Mouse (Mus musculus) midbrain, embryonic 12.5 days (tissue): Measurements from ENCODE around the gene Plcz1. TPM values are rescaled to one million over a fixed set of nuclear protein-coding genes. Genes with fewer than 3 reads are reported as not detected.

ENCODE experiments used
- ATAC-seq: fragments of 200-750 bp; cut with Nextera tagmentation; 2 replicates; pipeline ENCODE4 v1.8.0; 2017; ENCODE audit warnings: low read depth, moderate TSS enrichment, moderate library complexity; ENCODE audit not compliant: low FRiP score
- H3K27ac ChIP-seq: fragments of 300-500 bp; sonication (generic); replicated peaks from 2 replicates; pipeline ENCODE4 v1.5.1; 2016; ENCODE audit warnings: mild to moderate bottlenecking
- H3K27me3 ChIP-seq: fragments of 300-500 bp; sonication (generic); 2 replicates; pipeline ENCODE4 v1.6.1; 2016; ENCODE audit warnings: mild to moderate bottlenecking
- H3K36me3 ChIP-seq: fragments of 300-500 bp; sonication (generic); 2 replicates; pipeline ENCODE4 v1.6.1; 2016
- H3K4me1 ChIP-seq: fragments of 300-500 bp; sonication (generic); 2 replicates; pipeline ENCODE4 v1.6.1; 2016
- H3K4me2 ChIP-seq: fragments of 300-500 bp; sonication (generic); replicated peaks from 2 replicates; pipeline ENCODE4 v1.6.1; 2016; ENCODE audit warnings: mild to moderate bottlenecking, moderate library complexity
- H3K4me3 ChIP-seq: fragments of 300-500 bp; sonication (generic); 2 replicates; pipeline ENCODE4 v1.5.1; 2016; ENCODE audit warnings: mild to moderate bottlenecking
- H3K9ac ChIP-seq: fragments of 300-500 bp; sonication (generic); replicated peaks from 2 replicates; pipeline ENCODE4 v1.6.1; 2016; ENCODE audit warnings: mild to moderate bottlenecking, moderate library complexity
- H3K9me3 ChIP-seq: fragments of 300-500 bp; sonication (generic); 2 replicates; pipeline ENCODE4 v1.6.1; 2016; ENCODE audit warnings: mild to moderate bottlenecking
- WGBS: fragments of 180-500 bp; shearing (Covaris S2); methylation state at CpG from one replicate; pipeline ENCODE4 v1.1.7; 2016; 5-methylcytosine and 5-hydroxymethylcytosine counted together
- polyA plus RNA-seq: library from polyadenylated mRNA; unstranded; fragments of >200 nt; fragmentation: Nextera tagmentation; extraction: Ambion mirVana; gene quantifications from 2 replicates; pipeline ENCODE4 v1.2.1, GENCODE M21; 2016

The Plcz1 gene
- polyA plus RNA-seq: not detected in 2 replicates

- Histone ChIP-seq H3K4me2 (no peak within 1 kb of the TSS), H3K27me3 (no peaks in the 10 kb centered on the region), H3K4me3 (no peak within 1 kb of the TSS), H3K9me3 (no peaks in the 10 kb centered on the region), H3K4me1 (no peaks in the 10 kb centered on the region), H3K36me3 (no peaks in the 10 kb centered on the region), H3K9ac (no peak within 1 kb of the TSS), H3K27ac (no peak within 1 kb of the TSS)
- WGBS: 88% methylated on average over 5 of the region's 5 CpGs
- no peak for ATAC-seq
Observed at GRCm38 (mm10) chr6:140041357-140041756, at the start of gene Plcz1. Gene Plcz1 (minus strand): TSS chr6:140041457.

- Histone ChIP-seq H3K27me3 (no peaks in the 10 kb centered on the region), H3K9me3 (no peaks in the 10 kb centered on the region), H3K4me2 (no peak overlapping the region), H3K9ac (no peak overlapping the region), H3K36me3 (no peaks in the 10 kb centered on the region), H3K27ac (no peak overlapping the region), H3K4me1 (0 out of 2 replicates have a peak, but pooled peaks cover 2% of the 10 kb centered on the region), H3K4me3 (no peak overlapping the region)
- no peak for ATAC-seq
- WGBS: 89% methylated on average over 5 of the region's 5 CpGs
Observed at GRCm38 (mm10) chr6:140089855-140090254, 48.6 kb upstream of the Plcz1 start.

- no peak overlapping the region for H3K4me3 ChIP-seq
- H3K27ac ChIP-seq: no peak overlapping the region
- H3K4me1 ChIP-seq: no peaks in the 10 kb centered on the region
- H3K27me3 ChIP-seq: no peaks in the 10 kb centered on the region
- H3K36me3 ChIP-seq: no peaks in the 10 kb centered on the region
- H3K9ac ChIP-seq: no peak overlapping the region
- no peak for ATAC-seq
- H3K4me2 ChIP-seq: no peak overlapping the region
- H3K9me3 ChIP-seq: no peaks in the 10 kb centered on the region
- 70% methylated on average over 3 of the region's 3 CpGs for WGBS
Observed at GRCm38 (mm10) chr6:140081739-140082138, 40.5 kb upstream of the Plcz1 start.

GRCm38 (mm10) chr6:140080933-140081332 is 39.7 kb upstream of the Plcz1 start:
- H3K9me3 ChIP-seq: no peaks in the 10 kb centered on the region

GRCm38 (mm10) chr6:140069177-140069576 is 27.9 kb upstream of the Plcz1 start:
- Histone ChIP-seq H3K4me2 (no peak overlapping the region), H3K9ac (no peak overlapping the region), H3K36me3 (no peaks in the 10 kb centered on the region), H3K4me3 (no peak overlapping the region), H3K27me3 (no peaks in the 10 kb centered on the region), H3K4me1 (no peaks in the 10 kb centered on the region), H3K27ac (no peak overlapping the region), H3K9me3 (no peaks in the 10 kb centered on the region)
- no peak for ATAC-seq
- 91% methylated on average over 8 of the region's 8 CpGs for WGBS

More at GRCm38 (mm10) chr6:140080933-140081332, 39.7 kb upstream of the Plcz1 start:
- H3K9ac ChIP-seq: no peak overlapping the region
- H3K4me3 ChIP-seq: no peak overlapping the region
- 85% methylated on average over 7 of the region's 7 CpGs for WGBS
- no peaks in the 10 kb centered on the region for H3K27me3 ChIP-seq
- ATAC-seq: no peak
- no peaks in the 10 kb centered on the region for H3K36me3 ChIP-seq
- no peak overlapping the region for H3K27ac ChIP-seq
- H3K4me2 ChIP-seq: no peak overlapping the region
- H3K4me1 ChIP-seq: no peaks in the 10 kb centered on the region

GRCm38 (mm10) chr6:140054271-140054928 is 13.1 kb upstream of the Plcz1 start:
- H3K4me3 ChIP-seq: no peak overlapping the region
- no peak overlapping the region for H3K9ac ChIP-seq
- H3K27ac ChIP-seq: no peak overlapping the region
- ATAC-seq: no peak
- H3K4me2 ChIP-seq: no peak overlapping the region
- H3K9me3 ChIP-seq: no peaks in the 10 kb centered on the region
- no peaks in the 10 kb centered on the region for H3K36me3 ChIP-seq
- H3K27me3 ChIP-seq: no peaks in the 10 kb centered on the region
- WGBS: 72% methylated on average over 5 of the region's 5 CpGs
- H3K4me1 ChIP-seq: no peaks in the 10 kb centered on the region

- WGBS: 88% methylated on average over 5 of the region's 5 CpGs
Observed at GRCm38 (mm10) chr6:140051476-140051875, 10.2 kb upstream of the Plcz1 start.

GRCm38 (mm10) chr6:140040952-140041351 is 305 bp downstream of the Plcz1 start, which contains the start of gene Capza3:
Gene Capza3 (plus strand): TSS chr6:140041252.
- no peak within 1 kb of the TSS for H3K27ac ChIP-seq
- no peak within 1 kb of the TSS for H3K4me2 ChIP-seq
- no peaks in the 10 kb centered on the region for H3K4me1 ChIP-seq
- 94% methylated on average over 7 of the region's 7 CpGs for WGBS
- H3K27me3 ChIP-seq: no peaks in the 10 kb centered on the region
- no peaks in the 10 kb centered on the region for H3K9me3 ChIP-seq
- no peaks in the 10 kb centered on the region for H3K36me3 ChIP-seq
- H3K4me3 ChIP-seq: no peak within 1 kb of the TSS
- H3K9ac ChIP-seq: no peak within 1 kb of the TSS
- ATAC-seq: no peak

More at GRCm38 (mm10) chr6:140051476-140051875, 10.2 kb upstream of the Plcz1 start:
- Histone ChIP-seq H3K9ac (no peak overlapping the region), H3K27me3 (no peaks in the 10 kb centered on the region), H3K4me2 (no peak overlapping the region), H3K4me3 (no peak overlapping the region), H3K27ac (no peak overlapping the region), H3K9me3 (no peaks in the 10 kb centered on the region), H3K36me3 (no peaks in the 10 kb centered on the region), H3K4me1 (no peaks in the 10 kb centered on the region)
- ATAC-seq: no peak

GRCm38 (mm10) chr6:140024404-140024803 is 16.9 kb downstream of the Plcz1 start:
- no peaks in the 10 kb centered on the region for H3K27me3 ChIP-seq
- WGBS: 81% methylated on average over 7 of the region's 7 CpGs
- H3K27ac ChIP-seq: no peak overlapping the region
- no peak for ATAC-seq
- H3K9ac ChIP-seq: no peak overlapping the region
- H3K36me3 ChIP-seq: no peaks in the 10 kb centered on the region
- H3K4me1 ChIP-seq: no peaks in the 10 kb centered on the region
- no peak overlapping the region for H3K4me2 ChIP-seq
- H3K4me3 ChIP-seq: no peak overlapping the region
- no peaks in the 10 kb centered on the region for H3K9me3 ChIP-seq

GRCm38 (mm10) chr6:140005181-140005580 is 36.1 kb downstream of the Plcz1 start:
- H3K36me3 ChIP-seq: no peaks in the 10 kb centered on the region
- no peak for ATAC-seq
- H3K9me3 ChIP-seq: peaks cover 4% of the 10 kb centered on the region; the same call in 1 of the 2 replicates
- no peak overlapping the region for H3K4me3 ChIP-seq
- no peak overlapping the region for H3K4me2 ChIP-seq
- 83% methylated on average over 3 of the region's 3 CpGs for WGBS
- no peaks in the 10 kb centered on the region for H3K27me3 ChIP-seq
- no peaks in the 10 kb centered on the region for H3K4me1 ChIP-seq
- H3K9ac ChIP-seq: no peak overlapping the region
- no peak overlapping the region for H3K27ac ChIP-seq

GRCm38 (mm10) chr6:139989597-139989996 is 51.7 kb downstream of the Plcz1 start:
- WGBS: 88% methylated on average over 10 of the region's 10 CpGs
- ATAC-seq: no peak

GRCm38 (mm10) chr6:139989075-139989474 is 52.2 kb downstream of the Plcz1 start:
- H3K36me3 ChIP-seq: no peaks in the 10 kb centered on the region
- H3K4me1 ChIP-seq: no peaks in the 10 kb centered on the region
- no peak overlapping the region for H3K4me2 ChIP-seq
- H3K4me3 ChIP-seq: no peak overlapping the region
- H3K9me3 ChIP-seq: 0 out of 2 replicates have a peak, but pooled peaks cover 1% of the 10 kb centered on the region
- WGBS: 61% methylated on average over 6 of the region's 6 CpGs
- ATAC-seq: peak; percentile 42; the same call in 1 of the 2 replicates
- no peak overlapping the region for H3K9ac ChIP-seq
- H3K27ac ChIP-seq: no peak overlapping the region
- H3K27me3 ChIP-seq: no peaks in the 10 kb centered on the region

More at GRCm38 (mm10) chr6:139989597-139989996, 51.7 kb downstream of the Plcz1 start:
- Histone ChIP-seq H3K27ac (no peak overlapping the region), H3K9ac (no peak overlapping the region), H3K4me3 (no peak overlapping the region), H3K4me1 (no peaks in the 10 kb centered on the region), H3K27me3 (no peaks in the 10 kb centered on the region), H3K4me2 (no peak overlapping the region), H3K36me3 (no peaks in the 10 kb centered on the region), H3K9me3 (no peaks in the 10 kb centered on the region)
